Mouse (Mus musculus) heart, embryonic 13.5 days (tissue): ENCODE data around the gene Rspry1. TPM values are rescaled to one million over a fixed set of nuclear protein-coding genes. Genes with fewer than 3 reads are reported as not detected.
A peak's percentile ranks its signal among the peaks of the same experiment; 100 is the strongest.

Experiments used
- ATAC-seq: fragments of 200-750 bp; cut with Nextera tagmentation; 2 replicates; pipeline ENCODE4 v1.8.0; 2017; ENCODE audit warnings: moderate TSS enrichment; ENCODE audit not compliant: insufficient number of reproducible peaks, low FRiP score, low TSS enrichment; ENCODE audit errors: extremely low read depth
- H3K27ac ChIP-seq: fragments of 300-500 bp; sonication (generic); replicated peaks from 2 replicates; pipeline ENCODE4 v1.5.1; 2015; ENCODE audit warnings: moderate library complexity, mild to moderate bottlenecking, inconsistent platforms
- H3K27me3 ChIP-seq: fragments of 300-500 bp; sonication (generic); replicated peaks from 2 replicates; pipeline ENCODE4 v1.6.1; 2015; ENCODE audit warnings: mild to moderate bottlenecking, inconsistent platforms
- H3K36me3 ChIP-seq: fragments of 300-500 bp; sonication (generic); 2 replicates; pipeline ENCODE4 v1.6.1; 2015; ENCODE audit warnings: mild to moderate bottlenecking, inconsistent platforms
- H3K4me1 ChIP-seq: fragments of 300-500 bp; sonication (generic); 2 replicates; pipeline ENCODE4 v1.6.1; 2015; ENCODE audit warnings: inconsistent platforms
- H3K4me2 ChIP-seq: fragments of 300-500 bp; sonication (generic); 2 replicates; pipeline ENCODE4 v1.6.1; 2015; ENCODE audit warnings: inconsistent platforms, mild to moderate bottlenecking, moderate library complexity
- H3K4me3 ChIP-seq: fragments of 300-500 bp; sonication (generic); 2 replicates; pipeline ENCODE4 v1.5.1; 2015; ENCODE audit warnings: moderate library complexity, mild to moderate bottlenecking, inconsistent platforms
- H3K9ac ChIP-seq: fragments of 300-500 bp; sonication (generic); 2 replicates; pipeline ENCODE4 v1.6.1; 2015; ENCODE audit warnings: inconsistent platforms, mild to moderate bottlenecking, moderate library complexity
- H3K9me3 ChIP-seq: fragments of 300-500 bp; sonication (generic); 2 replicates; pipeline ENCODE4 v1.6.1; 2016; ENCODE audit warnings: inconsistent platforms
- WGBS: fragments of 180-500 bp; shearing (Covaris S2); methylation state at CpG from one replicate; pipeline ENCODE4 v1.1.7; 2015; ENCODE audit warnings: mixed read lengths; 5-methylcytosine and 5-hydroxymethylcytosine counted together
- polyA plus RNA-seq: library from polyadenylated mRNA; unstranded; fragments of >200 nt; fragmentation: Nextera tagmentation; extraction: Ambion mirVana; gene quantifications from 2 replicates; pipeline ENCODE4 v1.2.1, GENCODE M21; 2015

The Rspry1 gene
- polyA plus RNA-seq, 1 experiment from 2014 or later = 21.6 TPM

- ATAC-seq = no peak
- 88% methylated on average over 4 of the region's 4 CpGs for WGBS
- Histone ChIP-seq H3K27me3 (no peaks in the 10 kb centered on the region), H3K27ac (no peak overlapping the region), H3K4me2 (no peak overlapping the region), H3K36me3 (peaks cover 55% of the 10 kb centered on the region), H3K4me1 (no peaks in the 10 kb centered on the region), H3K4me3 (no peak overlapping the region), H3K9me3 (no peaks in the 10 kb centered on the region), H3K9ac (no peak overlapping the region)
Measured at GRCm38 (mm10) chr8:94660418-94660817, 58.7 kb downstream of the Rspry1 start.

GRCm38 (mm10) chr8:94664722-94665121, 63.0 kb downstream of the Rspry1 start:
- Histone ChIP-seq H3K9me3 (no peaks in the 10 kb centered on the region), H3K27ac (no peak overlapping the region), H3K4me1 (peaks cover 17% of the 10 kb centered on the region), H3K4me3 (no peak overlapping the region), H3K4me2 (no peak overlapping the region), H3K27me3 (no peaks in the 10 kb centered on the region), H3K9ac (no peak overlapping the region), H3K36me3 (peaks cover 39% of the 10 kb centered on the region)
- ATAC-seq = no peak
- WGBS = 76% methylated on average over 2 of the region's 2 CpGs

- Histone ChIP-seq H3K4me3 (peak within 1 kb of the TSS; percentile 74), H3K4me2 (peak within 1 kb of the TSS; percentile 75), H3K4me1 (peaks cover 17% of the 10 kb centered on the region), H3K27ac (peak within 1 kb of the TSS; percentile 80), H3K36me3 (peaks cover 40% of the 10 kb centered on the region), H3K9me3 (no peaks in the 10 kb centered on the region), H3K27me3 (no peaks in the 10 kb centered on the region), H3K9ac (peak within 1 kb of the TSS; percentile 90)
- under 1% methylated on average over 73 of the region's 74 CpGs for WGBS
- peak; percentile 95 for ATAC-seq
Measured at GRCm38 (mm10) chr8:94666456-94667308, 64.9 kb downstream of the Rspry1 start, which contains the start of gene Arl2bp. Gene Arl2bp, plus strand, starts transcription at chr8:94666600.

GRCm38 (mm10) chr8:94674384-94674783, 72.6 kb downstream of the Rspry1 start:
- Histone ChIP-seq H3K27ac (no peak overlapping the region), H3K4me2 (no peak overlapping the region), H3K9ac (no peak overlapping the region), H3K9me3 (no peaks in the 10 kb centered on the region), H3K27me3 (no peaks in the 10 kb centered on the region), H3K4me3 (no peak overlapping the region), H3K4me1 (no peaks in the 10 kb centered on the region), H3K36me3 (peaks cover 56% of the 10 kb centered on the region)
- 75% methylated on average over 5 of the region's 5 CpGs for WGBS
- ATAC-seq = no peak

GRCm38 (mm10) chr8:94675923-94676322, 74.2 kb downstream of the Rspry1 start:
- Histone ChIP-seq H3K4me1 (no peaks in the 10 kb centered on the region), H3K4me2 (no peak overlapping the region), H3K9ac (no peak overlapping the region), H3K4me3 (no peak overlapping the region), H3K27ac (no peak overlapping the region), H3K27me3 (no peaks in the 10 kb centered on the region), H3K36me3 (peaks cover 43% of the 10 kb centered on the region), H3K9me3 (no peaks in the 10 kb centered on the region)
- no peak for ATAC-seq
- WGBS = 84% methylated on average over 6 of the region's 6 CpGs

GRCm38 (mm10) chr8:94678582-94678981, 76.8 kb downstream of the Rspry1 start:
- H3K4me2 ChIP-seq = no peak overlapping the region
- 61% methylated on average over 9 of the region's 9 CpGs for WGBS
- H3K27me3 ChIP-seq = no peaks in the 10 kb centered on the region
- H3K9ac ChIP-seq = no peak overlapping the region
- H3K4me3 ChIP-seq = no peak overlapping the region
- no peaks in the 10 kb centered on the region for H3K9me3 ChIP-seq
- H3K27ac ChIP-seq = peak overlapping the region; percentile 33
- no peak for ATAC-seq
- peaks cover 16% of the 10 kb centered on the region for H3K36me3 ChIP-seq
- no peaks in the 10 kb centered on the region for H3K4me1 ChIP-seq

GRCm38 (mm10) chr8:94680414-94680813, 78.7 kb downstream of the Rspry1 start:
- 76% methylated on average over 3 of the region's 3 CpGs for WGBS
- Histone ChIP-seq H3K9me3 (no peaks in the 10 kb centered on the region), H3K27me3 (no peaks in the 10 kb centered on the region), H3K4me2 (no peak overlapping the region), H3K9ac (no peak overlapping the region), H3K4me1 (no peaks in the 10 kb centered on the region), H3K36me3 (no peaks in the 10 kb centered on the region; the same call in 1 of the 2 replicates), H3K4me3 (no peak overlapping the region), H3K27ac (no peak overlapping the region)
- ATAC-seq = no peak

- H3K27me3 ChIP-seq = no peaks in the 10 kb centered on the region
- H3K9me3 ChIP-seq = no peaks in the 10 kb centered on the region
- no peak for ATAC-seq
- no peaks in the 10 kb centered on the region for H3K36me3 ChIP-seq
- no peak overlapping the region for H3K4me2 ChIP-seq
- H3K9ac ChIP-seq = no peak overlapping the region
- H3K27ac ChIP-seq = no peak overlapping the region
- no peak overlapping the region for H3K4me3 ChIP-seq
- 72% methylated on average over 16 of the region's 16 CpGs for WGBS
- no peaks in the 10 kb centered on the region for H3K4me1 ChIP-seq
Measured at GRCm38 (mm10) chr8:94682732-94683524, 81.2 kb downstream of the Rspry1 start.

- 62% methylated on average over 4 of the region's 4 CpGs for WGBS
- Histone ChIP-seq H3K4me2 (no peak overlapping the region), H3K27me3 (no peaks in the 10 kb centered on the region), H3K4me3 (no peak overlapping the region), H3K36me3 (no peaks in the 10 kb centered on the region), H3K9me3 (no peaks in the 10 kb centered on the region), H3K9ac (no peak overlapping the region), H3K4me1 (no peaks in the 10 kb centered on the region), H3K27ac (no peak overlapping the region)
- ATAC-seq = no peak
Measured at GRCm38 (mm10) chr8:94684287-94684686, 82.5 kb downstream of the Rspry1 start.

GRCm38 (mm10) chr8:94685953-94686352, 84.2 kb downstream of the Rspry1 start:
- no peak overlapping the region for H3K4me3 ChIP-seq
- no peak for ATAC-seq
- H3K27me3 ChIP-seq = no peaks in the 10 kb centered on the region
- whole genome bisulfite sequencing = 58% methylated on average over 9 of the region's 9 CpGs
- no peak overlapping the region for H3K9ac ChIP-seq
- no peak overlapping the region for H3K27ac ChIP-seq
- no peaks in the 10 kb centered on the region for H3K9me3 ChIP-seq
- H3K36me3 ChIP-seq = no peaks in the 10 kb centered on the region
- H3K4me2 ChIP-seq = no peak overlapping the region
- no peaks in the 10 kb centered on the region for H3K4me1 ChIP-seq

GRCm38 (mm10) chr8:94694701-94695100, 93.0 kb downstream of the Rspry1 start:
- no peak for ATAC-seq

More at GRCm38 (mm10) chr8:94694701-94695100, 93.0 kb downstream of the Rspry1 start:
- no peak overlapping the region for H3K4me2 ChIP-seq
- peaks cover 15% of the 10 kb centered on the region for H3K4me1 ChIP-seq
- 2% methylated on average over 6 of the region's 6 CpGs for WGBS
- H3K9me3 ChIP-seq = no peaks in the 10 kb centered on the region
- H3K27ac ChIP-seq = no peak overlapping the region
- H3K36me3 ChIP-seq = no peaks in the 10 kb centered on the region
- H3K4me3 ChIP-seq = no peak overlapping the region
- peaks cover 75% of the 10 kb centered on the region for H3K27me3 ChIP-seq
- no peak overlapping the region for H3K9ac ChIP-seq
